Mouse (Mus musculus): ENCODE measurements around the gene Fam19a3. TPM values are rescaled to one million over a fixed set of nuclear protein-coding genes. Genes with fewer than 3 reads are reported as not detected.
"Not testable (repeated sequence)": the region's sequence is repeated elsewhere in the genome, so short reads cannot be mapped to it uniquely, and the experiment has no call there.

The Fam19a3 gene
- polyA plus RNA-seq (2015; fragmentation: Nextera tagmentation; extraction: Ambion mirVana): 0.78 and 0.95 TPM in 2 replicates

- H3K4me2 ChIP-seq: peak within 1 kb of the TSS; percentile 98
- peak within 1 kb of the TSS; percentile 67 for H3K4me3 ChIP-seq
- WGBS: 1% methylated on average over 26 of the region's 26 CpGs
- H3K36me3 ChIP-seq: no peaks in the 10 kb centered on the region
- H3K4me1 ChIP-seq (replicated peaks): peaks cover 45% of the 10 kb centered on the region
- ATAC-seq (replicated peaks; ENCODE audit: insufficient number of reproducible peaks, insufficient read depth, low FRiP score, low read depth): peak; percentile 68
- H3K9me3 ChIP-seq (replicated peaks): no peaks in the 10 kb centered on the region
- peak within 1 kb of the TSS; percentile 73 for H3K9ac ChIP-seq
- H3K27me3 ChIP-seq: peaks cover 22% of the 10 kb centered on the region
- H3K27ac ChIP-seq: peak within 1 kb of the TSS; percentile 91
These were observed at the start of gene Fam19a3 for GRCm38 (mm10) chr3:104781471-104781903. Gene Fam19a3, minus strand, starts transcription at chr3:104781840.

DNA sequence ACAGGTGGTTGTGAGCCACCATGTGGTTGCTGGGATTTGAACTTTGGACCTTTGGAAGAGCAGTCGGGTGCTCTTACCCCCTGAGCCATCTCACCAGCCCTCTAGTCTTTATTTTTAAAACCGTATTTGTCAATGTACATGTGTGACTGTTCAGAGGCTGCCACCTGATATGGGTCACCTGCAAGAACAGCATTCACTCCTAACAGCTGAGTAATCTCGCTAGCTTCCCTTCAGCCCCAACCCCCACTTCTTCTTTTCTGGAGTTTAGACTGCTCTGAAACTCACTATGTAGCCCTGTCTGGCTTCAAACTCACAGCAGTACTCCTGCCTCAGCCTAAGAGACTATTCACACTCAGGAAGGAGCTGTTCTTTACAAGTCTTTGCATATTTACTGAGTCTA is 40.8 kb upstream of the Fam19a3 start:
- H3K4me2 ChIP-seq: no peak overlapping the region
- peaks cover 27% of the 10 kb centered on the region for H3K4me1 ChIP-seq (replicated peaks)
- 83% methylated on average over 3 of the region's 3 CpGs for WGBS
- no peaks in the 10 kb centered on the region for H3K27me3 ChIP-seq
- H3K9me3 ChIP-seq (replicated peaks): no peaks in the 10 kb centered on the region
- H3K27ac ChIP-seq: no peak overlapping the region
- no peak overlapping the region for H3K9ac ChIP-seq
- ATAC-seq (replicated peaks; ENCODE audit: insufficient number of reproducible peaks, insufficient read depth, low FRiP score, low read depth): no peak
- H3K36me3 ChIP-seq: peaks cover 22% of the 10 kb centered on the region
- no peak overlapping the region for H3K4me3 ChIP-seq

- Histone ChIP-seq H3K27ac (peak overlapping the region; percentile 96), H3K4me1 (replicated peaks) (peaks cover 43% of the 10 kb centered on the region), H3K27me3 (no peaks in the 10 kb centered on the region), H3K36me3 (peaks cover 10% of the 10 kb centered on the region), H3K4me2 (no peak overlapping the region), H3K4me3 (no peak overlapping the region), H3K9ac (no peak overlapping the region), H3K9me3 (replicated peaks) (no peaks in the 10 kb centered on the region)
- 50% methylated on average over 1 of the region's 1 CpGs for WGBS
- no peak for ATAC-seq (replicated peaks; ENCODE audit: insufficient number of reproducible peaks, insufficient read depth, low FRiP score, low read depth)
These were observed 38.8 kb upstream of the Fam19a3 start for GRCm38 (mm10) chr3:104820426-104820825.

DNA sequence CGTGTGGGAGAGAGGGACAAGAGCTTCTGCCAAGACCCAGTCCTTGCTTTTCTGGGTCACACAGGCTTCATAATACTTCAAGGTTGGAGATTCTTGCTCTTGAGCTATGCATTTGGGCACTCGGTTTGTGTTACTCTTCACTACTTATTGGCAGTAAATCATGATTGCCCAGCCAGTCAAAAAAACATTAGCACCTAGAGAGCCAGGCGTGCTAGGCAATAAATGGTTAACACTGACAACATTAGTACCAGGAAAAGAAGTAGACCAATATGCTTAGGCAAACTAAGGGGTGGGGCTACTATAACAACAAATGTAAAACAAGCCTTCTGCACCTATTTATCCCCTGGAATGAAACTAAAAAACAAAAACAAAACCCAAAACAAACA is 37.1 kb upstream of the Fam19a3 start:
- Histone ChIP-seq H3K27me3 (no peaks in the 10 kb centered on the region), H3K4me3 (peak overlapping the region; percentile 81), H3K4me1 (replicated peaks) (peaks cover 46% of the 10 kb centered on the region), H3K9me3 (replicated peaks) (no peaks in the 10 kb centered on the region), H3K27ac (peak overlapping the region; percentile 96), H3K36me3 (peaks cover 6% of the 10 kb centered on the region; the same call in 1 of the 2 replicates), H3K4me2 (peak overlapping the region; percentile 76), H3K9ac (peak overlapping the region; percentile 94)
- WGBS: 6% methylated on average over 3 of the region's 3 CpGs
- no peak for ATAC-seq (replicated peaks; ENCODE audit: insufficient number of reproducible peaks, insufficient read depth, low FRiP score, low read depth)

DNA sequence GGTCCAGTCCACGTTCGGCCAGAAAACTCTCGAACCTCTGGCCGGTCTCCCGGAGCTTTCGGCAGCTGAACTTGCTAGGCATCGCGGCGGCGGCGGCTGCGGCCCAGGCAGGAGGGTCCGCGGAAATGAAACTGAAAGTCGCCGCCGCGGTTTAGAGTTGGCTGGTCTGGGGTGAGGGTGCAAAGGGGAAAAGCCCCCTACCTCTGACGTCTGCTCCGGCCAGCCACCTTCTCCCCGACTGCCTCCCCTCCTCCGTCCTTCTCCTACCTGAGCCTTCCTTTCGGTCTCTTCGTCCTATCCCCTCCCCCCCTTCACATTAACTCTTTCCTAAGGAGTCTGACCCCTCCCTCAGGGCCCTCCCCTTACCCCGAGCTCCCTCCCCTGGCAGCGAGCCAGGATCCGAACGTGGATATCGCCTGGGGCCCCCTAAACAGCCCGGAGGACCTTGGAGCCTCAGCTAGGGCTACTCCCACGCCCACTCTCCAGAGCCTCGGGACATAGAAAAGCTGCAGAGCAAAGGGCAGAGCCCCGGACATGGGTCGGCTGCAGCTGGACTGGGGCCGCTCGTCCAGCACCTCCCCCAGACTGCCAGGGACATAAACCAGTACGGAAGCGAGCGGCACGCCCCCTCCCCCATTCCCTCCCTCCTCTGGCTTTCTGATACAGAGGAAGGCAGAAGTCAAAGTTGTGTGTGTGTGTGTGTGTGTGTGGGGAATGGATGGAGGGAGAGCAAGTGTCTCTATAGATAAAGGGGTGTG is 36.5 kb upstream of the Fam19a3 start, which contains the start of gene Mov10:
Gene Mov10 (minus strand): TSS at position 573 of the 758 bp plus-strand sequence.
- H3K27ac ChIP-seq: peak within 1 kb of the TSS; percentile 96
- peak within 1 kb of the TSS; percentile 76 for H3K4me2 ChIP-seq
- H3K36me3 ChIP-seq: peaks cover 6% of the 10 kb centered on the region; the same call in 1 of the 2 replicates
- ATAC-seq (replicated peaks; ENCODE audit: insufficient number of reproducible peaks, insufficient read depth, low FRiP score, low read depth): peak; percentile 86
- H3K4me3 ChIP-seq: peak within 1 kb of the TSS; percentile 81
- H3K4me1 ChIP-seq (replicated peaks): peaks cover 46% of the 10 kb centered on the region
- H3K27me3 ChIP-seq: no peaks in the 10 kb centered on the region
- no peaks in the 10 kb centered on the region for H3K9me3 ChIP-seq (replicated peaks)
- under 1% methylated on average over 40 of the region's 40 CpGs for WGBS
- H3K9ac ChIP-seq: peak within 1 kb of the TSS; percentile 94

DNA sequence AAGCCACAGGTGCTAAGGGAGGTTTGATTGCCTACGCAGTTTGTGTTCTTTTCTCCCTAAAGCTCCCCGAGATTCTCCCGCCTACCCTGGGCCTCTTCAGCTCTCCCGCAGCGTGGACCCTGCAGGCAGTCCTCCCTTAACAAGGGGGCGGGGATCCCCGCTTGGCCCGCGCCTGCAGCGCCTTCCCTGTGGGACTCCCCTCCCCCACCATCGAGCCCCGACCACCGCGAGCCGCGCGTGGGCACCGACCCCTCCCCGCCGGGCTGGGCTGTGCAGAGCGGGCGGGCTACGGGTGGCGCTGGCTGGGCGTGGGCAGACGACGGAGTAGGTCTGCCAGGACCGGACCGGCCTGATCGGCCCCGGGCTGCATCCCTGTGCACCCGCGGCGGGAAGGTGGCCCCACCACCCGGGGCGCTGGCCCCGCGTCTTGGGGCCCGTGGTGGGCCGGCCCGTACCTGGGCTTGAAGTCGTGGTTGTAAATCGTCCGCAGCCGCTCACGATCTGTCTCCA is 35.9 kb upstream of the Fam19a3 start:
- Histone ChIP-seq H3K9ac (peak overlapping the region; percentile 94), H3K36me3 (peaks cover 6% of the 10 kb centered on the region; the same call in 1 of the 2 replicates), H3K27ac (peak overlapping the region; percentile 96), H3K4me3 (peak overlapping the region; percentile 81), H3K4me1 (replicated peaks) (peaks cover 46% of the 10 kb centered on the region), H3K9me3 (replicated peaks) (no peaks in the 10 kb centered on the region), H3K4me2 (peak overlapping the region; percentile 76), H3K27me3 (no peaks in the 10 kb centered on the region)
- ATAC-seq (replicated peaks; ENCODE audit: insufficient number of reproducible peaks, insufficient read depth, low FRiP score, low read depth): peak; percentile 69
- WGBS: 1% methylated on average over 46 of the region's 46 CpGs

- WGBS: 92% methylated on average over 7 of the region's 7 CpGs
These were observed 34.5 kb upstream of the Fam19a3 start for GRCm38 (mm10) chr3:104816130-104816529.

GRCm38 (mm10) chr3:104815346-104815745 is 33.7 kb upstream of the Fam19a3 start:
- Histone ChIP-seq H3K4me1 (replicated peaks) (peaks cover 42% of the 10 kb centered on the region), H3K27ac (no peak overlapping the region), H3K36me3 (no peaks in the 10 kb centered on the region), H3K4me3 (no peak overlapping the region), H3K27me3 (no peaks in the 10 kb centered on the region), H3K4me2 (no peak overlapping the region), H3K9ac (no peak overlapping the region), H3K9me3 (replicated peaks) (no peaks in the 10 kb centered on the region)
- WGBS: 94% methylated on average over 2 of the region's 2 CpGs
- ATAC-seq (replicated peaks; ENCODE audit: insufficient number of reproducible peaks, insufficient read depth, low FRiP score, low read depth): no peak

More at GRCm38 (mm10) chr3:104816130-104816529, 34.5 kb upstream of the Fam19a3 start:
- Histone ChIP-seq H3K9me3 (replicated peaks) (no peaks in the 10 kb centered on the region), H3K4me2 (no peak overlapping the region), H3K27ac (no peak overlapping the region), H3K4me1 (replicated peaks) (peaks cover 50% of the 10 kb centered on the region), H3K4me3 (no peak overlapping the region), H3K36me3 (no peaks in the 10 kb centered on the region), H3K27me3 (no peaks in the 10 kb centered on the region), H3K9ac (no peak overlapping the region)
- ATAC-seq (replicated peaks; ENCODE audit: insufficient number of reproducible peaks, insufficient read depth, low FRiP score, low read depth): no peak

DNA sequence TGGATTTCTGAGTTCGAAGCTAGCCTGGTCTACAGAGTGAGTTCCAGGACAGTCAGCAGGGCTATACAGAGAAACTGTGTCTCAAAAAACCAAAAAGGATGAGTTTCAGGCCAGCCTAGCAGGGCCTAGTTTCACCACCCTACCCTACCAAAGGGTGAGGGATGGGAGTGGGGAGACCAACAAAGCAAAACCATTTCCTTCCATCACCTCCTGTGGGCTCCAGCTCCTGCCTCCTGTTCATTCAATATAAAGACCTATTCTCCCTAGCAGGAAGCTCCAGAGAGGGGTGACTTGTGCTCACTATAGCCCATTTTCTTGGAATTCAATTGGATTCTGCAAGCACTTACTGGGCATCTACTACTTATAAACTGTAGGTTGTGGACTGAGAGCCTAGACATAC is 33.1 kb upstream of the Fam19a3 start:
- no peaks in the 10 kb centered on the region for H3K9me3 ChIP-seq (replicated peaks)
- no peak for ATAC-seq (replicated peaks; ENCODE audit: insufficient number of reproducible peaks, insufficient read depth, low FRiP score, low read depth)
- H3K27ac ChIP-seq: no peak overlapping the region
- H3K4me2 ChIP-seq: no peak overlapping the region
- no peak overlapping the region for H3K9ac ChIP-seq
- H3K36me3 ChIP-seq: no peaks in the 10 kb centered on the region
- 96% methylated on average over 1 of the region's 1 CpGs for WGBS
- no peak overlapping the region for H3K4me3 ChIP-seq
- H3K27me3 ChIP-seq: no peaks in the 10 kb centered on the region
- peaks cover 37% of the 10 kb centered on the region for H3K4me1 ChIP-seq (replicated peaks)

DNA sequence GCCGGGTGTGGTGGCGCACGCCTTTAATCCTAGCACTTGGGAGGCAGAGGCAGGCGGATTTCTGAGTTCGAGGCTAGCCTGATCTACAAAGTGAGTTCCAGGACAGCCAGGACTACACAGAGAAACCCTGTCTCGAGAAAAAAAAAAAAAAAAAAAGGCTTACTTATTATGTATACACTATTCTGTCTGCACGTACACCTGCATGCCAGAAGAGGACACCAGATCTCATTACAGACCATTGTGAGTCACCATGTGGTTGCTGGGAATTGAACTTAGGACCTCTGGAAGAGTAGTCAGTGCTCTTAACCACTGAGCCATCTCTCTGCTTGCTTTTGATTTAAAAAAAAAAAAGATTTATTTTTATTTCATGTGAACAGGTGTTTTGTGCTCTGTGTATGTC is 31.6 kb upstream of the Fam19a3 start:
- ATAC-seq (replicated peaks; ENCODE audit: insufficient number of reproducible peaks, insufficient read depth, low FRiP score, low read depth); H3K27me3 ChIP-seq: not testable (repeated sequence)

GRCm38 (mm10) chr3:104812254-104812653 is 30.6 kb upstream of the Fam19a3 start:
- WGBS: 86% methylated on average over 4 of the region's 4 CpGs
- ATAC-seq (replicated peaks; ENCODE audit: insufficient number of reproducible peaks, insufficient read depth, low FRiP score, low read depth): no peak
- H3K4me1 ChIP-seq (replicated peaks): peaks cover 25% of the 10 kb centered on the region
- H3K36me3 ChIP-seq: no peaks in the 10 kb centered on the region
- no peaks in the 10 kb centered on the region for H3K9me3 ChIP-seq (replicated peaks)
- H3K4me3 ChIP-seq: no peak overlapping the region
- H3K9ac ChIP-seq: no peak overlapping the region
- no peak overlapping the region for H3K27ac ChIP-seq
- no peak overlapping the region for H3K4me2 ChIP-seq
- H3K27me3 ChIP-seq: no peaks in the 10 kb centered on the region

More for the DNA sequence above, 31.6 kb upstream of the Fam19a3 start:
- not testable (repeated sequence) for H3K9me3 ChIP-seq (replicated peaks); H3K4me3 ChIP-seq; H3K27ac ChIP-seq; H3K4me2 ChIP-seq; H3K36me3 ChIP-seq; H3K9ac ChIP-seq
- WGBS: 95% methylated on average over 7 of the region's 7 CpGs
- H3K4me1 ChIP-seq (replicated peaks): peaks cover 25% of the 10 kb centered on the region

Measured in heart, embryonic 15.5 days (tissue).